In genomic region chr7:43466099-43466694, GRCm38 (mm10) we compare ENCODE assay signal across 7 mouse cellular contexts. TPM values are rescaled to one million over a fixed set of nuclear protein-coding genes. Genes with fewer than 3 reads are reported as not detected.
A peak's percentile ranks its signal among the peaks of the same experiment; 100 is the strongest.
DNase-seq lines count a peak whose midpoint lies in the region; ATAC-seq lines count a peak whose summit lies in the region.

No protein-coding gene starts in this region.

- WGBS in intestine, embryonic 14.5 days = 1% methylated on average over 32 of the region's 33 CpGs
- 1% methylated on average over 33 of the region's 33 CpGs for WGBS in limb, embryonic 10.5 days
- 2% methylated on average over 33 of the region's 33 CpGs for WGBS in midbrain, embryonic 11.5 days

- ATAC-seq in intestine, embryonic 14.5 days (replicated peaks; ENCODE audit: low FRiP score, low TSS enrichment, low read depth) = peak; percentile 64
- peak; percentile 57 for ATAC-seq in midbrain, embryonic 11.5 days (ENCODE audit: low FRiP score)

- no peaks in the 10 kb centered on the region for H3K9me3 ChIP-seq in intestine, embryonic 14.5 days (ENCODE audit: control insufficient read depth, low read length)
- H3K9me3 ChIP-seq in limb, embryonic 10.5 days (replicated peaks) = no peaks in the 10 kb centered on the region
- H3K9me3 ChIP-seq in midbrain, embryonic 11.5 days (ENCODE audit: control insufficient read depth, low read length) = no peaks in the 10 kb centered on the region

- H3K27me3 ChIP-seq in intestine, embryonic 14.5 days (replicated peaks; ENCODE audit: control insufficient read depth, insufficient read depth, low read length) = no peaks in the 10 kb centered on the region
- peaks cover 54% of the 10 kb centered on the region for H3K27me3 ChIP-seq in limb, embryonic 10.5 days (ENCODE audit: low read depth, poor library complexity, severe bottlenecking)
- peaks cover 5% of the 10 kb centered on the region; the same call in 1 of the 2 replicates for H3K27me3 ChIP-seq in midbrain, embryonic 11.5 days (ENCODE audit: control insufficient read depth, insufficient read depth, low read length)

- H3K4me2 ChIP-seq in intestine, embryonic 14.5 days (ENCODE audit: low read length) = peak overlapping the region; percentile 91
- H3K4me2 ChIP-seq in midbrain, embryonic 11.5 days = peak overlapping the region; percentile 67

- peak overlapping the region; percentile 39 for H3K4me3 ChIP-seq in intestine, embryonic 14.5 days (ENCODE audit: low read depth, low read length)
- peak overlapping the region; percentile 57 for H3K4me3 ChIP-seq in limb, embryonic 10.5 days
- H3K4me3 ChIP-seq in midbrain, embryonic 11.5 days (ENCODE audit: low read depth, low read length) = peak overlapping the region; percentile 35

- H3K9ac ChIP-seq in intestine, embryonic 14.5 days (ENCODE audit: low read length) = peak overlapping the region; percentile 37
- peak overlapping the region; percentile 39; the same call in 1 of the 2 replicates for H3K9ac ChIP-seq in midbrain, embryonic 11.5 days (ENCODE audit: low read length)

- peaks cover 4% of the 10 kb centered on the region; the same call in 1 of the 2 replicates for H3K4me1 ChIP-seq in intestine, embryonic 14.5 days (replicated peaks; ENCODE audit: control insufficient read depth, insufficient read depth, low read length)
- H3K4me1 ChIP-seq in limb, embryonic 10.5 days = peaks cover 17% of the 10 kb centered on the region
- H3K4me1 ChIP-seq in midbrain, embryonic 11.5 days (ENCODE audit: control insufficient read depth, insufficient read depth, low read length) = no peaks in the 10 kb centered on the region

- no peaks in the 10 kb centered on the region for H3K36me3 ChIP-seq in intestine, embryonic 14.5 days (ENCODE audit: control insufficient read depth, insufficient read depth, low read length)
- no peaks in the 10 kb centered on the region for H3K36me3 ChIP-seq in limb, embryonic 10.5 days
- H3K36me3 ChIP-seq in midbrain, embryonic 11.5 days (ENCODE audit: control insufficient read depth, insufficient read depth, low read length) = no peaks in the 10 kb centered on the region

- DNase-seq in adrenal gland, adult 2 months = peak; percentile 87
- DNase-seq in embryo, embryonic 10 days (ENCODE audit: low spot score) = peak; percentile 89
- DNase-seq in gastrocnemius, postnatal 25 days = peak; percentile 70
- peak; percentile 89 for DNase-seq in intestine, embryonic 14.5 days (ENCODE audit: low spot score)
- DNase-seq in limb, embryonic 10.5 days (ENCODE audit: low spot score) = peak; percentile 85
- DNase-seq in midbrain, embryonic 11.5 days (ENCODE audit: low spot score, missing footprints) = peak; percentile 95
- DNase-seq in skeletal muscle tissue, adult 2 months (ENCODE audit: low read depth, low spot score) = peak; percentile 52

- peak overlapping the region; percentile 11; the same call in 1 of the 2 replicates for H3K27ac ChIP-seq in intestine, embryonic 14.5 days (ENCODE audit: low read depth)
- H3K27ac ChIP-seq in limb, embryonic 10.5 days = no peak overlapping the region
- no peak overlapping the region for H3K27ac ChIP-seq in midbrain, embryonic 11.5 days (ENCODE audit: low read depth, low read length)

RNA-seq across cellular contexts. Expression of gene Vsig10l, which starts 3.2 kb away (rescaled TPM):
- total RNA-seq in adrenal gland, adult 2 months (2021) = 1 to 10 TPM; 2.2 to 2.8 TPM
- 7.9 and 10.9 TPM in 2 replicates for polyA plus RNA-seq in adrenal gland, adult 2 months (2012; rRNA removed)
- 1 to 10 TPM in 1 of 2 experiments, under 1 TPM in 1; 0.79 to 1.2 TPM for total RNA-seq in gastrocnemius, postnatal 25 days (2021)
- 4.2 and 5.6 TPM in 2 replicates for polyA plus RNA-seq in intestine, embryonic 14.5 days (2014; fragmentation: Nextera tagmentation; extraction: Ambion mirVana)
- polyA plus RNA-seq in limb, embryonic 10.5 days (2016; fragmentation: Nextera tagmentation; extraction: Ambion mirVana) = 1.2 and 1.3 TPM in 2 replicates
- polyA plus RNA-seq in midbrain, embryonic 11.5 days (2014; fragmentation: Nextera tagmentation; extraction: Ambion mirVana) = 2.2 and 2.4 TPM in 2 replicates

RNA-seq across cellular contexts. Expression of gene Gm45233, which starts 22.3 kb away (rescaled TPM):
- total RNA-seq in adrenal gland, adult 2 months (2021) = 1 to 10 TPM in 1 of 2 experiments, under 1 TPM in 1; 0.58 to 1.5 TPM
- polyA plus RNA-seq in adrenal gland, adult 2 months (2012; rRNA removed) = 1.7 and 4.6 TPM in 2 replicates
- under 1 TPM; 0.46 to 0.62 TPM for total RNA-seq in gastrocnemius, postnatal 25 days (2021)
- polyA plus RNA-seq in intestine, embryonic 14.5 days (2014; fragmentation: Nextera tagmentation; extraction: Ambion mirVana) = 0.39 TPM in 1 of 2 replicates, not detected in the other
- 0.78 TPM in 1 of 2 replicates, not detected in the other for polyA plus RNA-seq in limb, embryonic 10.5 days (2016; fragmentation: Nextera tagmentation; extraction: Ambion mirVana)
- 0.46 TPM in 1 of 2 replicates, not detected in the other for polyA plus RNA-seq in midbrain, embryonic 11.5 days (2014; fragmentation: Nextera tagmentation; extraction: Ambion mirVana)

RNA-seq across cellular contexts. Expression of gene Etfb, which starts 22.3 kb away (rescaled TPM):
- total RNA-seq in adrenal gland, adult 2 months (2021) = 100 to 1,000 TPM; 367 to 728 TPM
- 33.7 and 44.2 TPM in 2 replicates for polyA plus RNA-seq in adrenal gland, adult 2 months (2012; rRNA removed)
- total RNA-seq in gastrocnemius, postnatal 25 days (2021) = 100 to 1,000 TPM; 310 to 323 TPM
- 347 and 370 TPM in 2 replicates for polyA plus RNA-seq in intestine, embryonic 14.5 days (2014; fragmentation: Nextera tagmentation; extraction: Ambion mirVana)
- 240 and 248 TPM in 2 replicates for polyA plus RNA-seq in limb, embryonic 10.5 days (2016; fragmentation: Nextera tagmentation; extraction: Ambion mirVana)
- 187 and 202 TPM in 2 replicates for polyA plus RNA-seq in midbrain, embryonic 11.5 days (2014; fragmentation: Nextera tagmentation; extraction: Ambion mirVana)

RNA-seq across cellular contexts. Expression of gene Iglon5, which starts 23.7 kb away (rescaled TPM):
- 1 to 10 TPM; 2.2 to 3.3 TPM for total RNA-seq in adrenal gland, adult 2 months (2021)
- polyA plus RNA-seq in adrenal gland, adult 2 months (2012; rRNA removed) = 3.3 and 4.4 TPM in 2 replicates
- under 1 TPM; 0.31 to 0.32 TPM for total RNA-seq in gastrocnemius, postnatal 25 days (2021)
- 0.67 and 0.72 TPM in 2 replicates for polyA plus RNA-seq in intestine, embryonic 14.5 days (2014; fragmentation: Nextera tagmentation; extraction: Ambion mirVana)
- polyA plus RNA-seq in limb, embryonic 10.5 days (2016; fragmentation: Nextera tagmentation; extraction: Ambion mirVana) = 0.21 and 0.46 TPM in 2 replicates
- polyA plus RNA-seq in midbrain, embryonic 11.5 days (2014; fragmentation: Nextera tagmentation; extraction: Ambion mirVana) = 2.3 and 3.1 TPM in 2 replicates

RNA-seq across cellular contexts. Expression of gene Cldnd2, which starts 25.6 kb away (rescaled TPM):
- not detected for total RNA-seq in adrenal gland, adult 2 months (2021)
- polyA plus RNA-seq in adrenal gland, adult 2 months (2012; rRNA removed) = not detected in 2 replicates
- total RNA-seq in gastrocnemius, postnatal 25 days (2021) = not detected
- not detected in 2 replicates for polyA plus RNA-seq in intestine, embryonic 14.5 days (2014; fragmentation: Nextera tagmentation; extraction: Ambion mirVana)
- not detected in 2 replicates for polyA plus RNA-seq in limb, embryonic 10.5 days (2016; fragmentation: Nextera tagmentation; extraction: Ambion mirVana)
- polyA plus RNA-seq in midbrain, embryonic 11.5 days (2014; fragmentation: Nextera tagmentation; extraction: Ambion mirVana) = not detected in 2 replicates
